Mouse (Mus musculus) lung, embryonic 14.5 days (tissue): ENCODE results near the gene Srpx2. TPM values are rescaled to one million over a fixed set of nuclear protein-coding genes. Genes with fewer than 3 reads are reported as not detected.
A peak's percentile ranks its signal among the peaks of the same experiment; 100 is the strongest.

ENCODE experiments used
- ATAC-seq: fragments of 200-750 bp; cut with Nextera tagmentation; 2 replicates; pipeline ENCODE4 v1.8.0; 2017; ENCODE audit warnings: mild to moderate bottlenecking, moderate TSS enrichment, moderate library complexity; ENCODE audit not compliant: insufficient read depth
- DNase-seq: peaks from one replicate; pipeline ENCODE4 v3.0.0-alpha.2; 2015
- H3K27ac ChIP-seq: fragments of 300-500 bp; sonication (generic); 2 replicates; pipeline ENCODE4 v1.5.1; 2014; ENCODE audit warnings: low read depth, mild to moderate bottlenecking, moderate library complexity
- H3K27me3 ChIP-seq: fragments of 300-500 bp; sonication (generic); 2 replicates; pipeline ENCODE4 v1.6.1; 2014; ENCODE audit warnings: low read length, control low read depth; ENCODE audit not compliant: insufficient read depth
- H3K36me3 ChIP-seq: fragments of 300-500 bp; sonication (generic); 2 replicates; pipeline ENCODE4 v1.6.1; 2014; ENCODE audit warnings: control low read depth; ENCODE audit not compliant: insufficient read depth
- H3K4me1 ChIP-seq: fragments of 300-500 bp; sonication (generic); 2 replicates; pipeline ENCODE4 v1.6.1; 2014; ENCODE audit warnings: antibody characterized with exemption, control low read depth; ENCODE audit not compliant: insufficient read depth
- H3K4me2 ChIP-seq: fragments of 300-500 bp; sonication (generic); 2 replicates; pipeline ENCODE4 v1.6.1; 2014; ENCODE audit warnings: mild to moderate bottlenecking
- H3K4me3 ChIP-seq: fragments of 300-500 bp; sonication (generic); 2 replicates; pipeline ENCODE4 v1.5.1; 2014; ENCODE audit warnings: low read depth, low read length
- H3K9ac ChIP-seq: fragments of 300-500 bp; sonication (generic); 2 replicates; pipeline ENCODE4 v1.6.1; 2014
- H3K9me3 ChIP-seq: fragments of 300-500 bp; sonication (generic); 2 replicates; pipeline ENCODE4 v1.6.1; 2016; ENCODE audit warnings: low read depth, low read length, control low read depth
- CTCF ChIP-seq: IDR thresholded peaks from 2 replicates; pipeline ENCODE4 v1.5.1; 2016; ENCODE audit warnings: antibody characterized with exemption, low read depth
- WGBS: fragments of 180-500 bp; shearing (Covaris S2); extraction: QIAGEN DNeasy Blood & Tissue Kit; methylation state at CpG from one replicate; pipeline ENCODE4 v1.1.7; 2014; 5-methylcytosine and 5-hydroxymethylcytosine counted together
- polyA plus RNA-seq: library from polyadenylated mRNA; unstranded; fragments of >200 nt; fragmentation: Nextera tagmentation; extraction: Ambion mirVana; gene quantifications from 2 replicates; pipeline ENCODE4 v1.2.1, GENCODE M21; 2014

Srpx2 gene
- polyA plus RNA-seq, 1 experiment from 2014 or later, result 6.1 TPM

GRCm38 (mm10) chrX:133954661-133955060 is 46.4 kb downstream of the Srpx2 start:
- Histone ChIP-seq H3K36me3 (no peaks in the 10 kb centered on the region), H3K27me3 (no peaks in the 10 kb centered on the region), H3K9me3 (no peaks in the 10 kb centered on the region), H3K9ac (no peak overlapping the region), H3K4me3 (no peak overlapping the region), H3K4me2 (no peak overlapping the region), H3K27ac (no peak overlapping the region), H3K4me1 (no peaks in the 10 kb centered on the region)
- ATAC-seq, result no peak
- 35% methylated on average over 7 of the region's 7 CpGs for WGBS
- no peak for DNase-seq
- no peak for TF ChIP-seq CTCF

DNA sequence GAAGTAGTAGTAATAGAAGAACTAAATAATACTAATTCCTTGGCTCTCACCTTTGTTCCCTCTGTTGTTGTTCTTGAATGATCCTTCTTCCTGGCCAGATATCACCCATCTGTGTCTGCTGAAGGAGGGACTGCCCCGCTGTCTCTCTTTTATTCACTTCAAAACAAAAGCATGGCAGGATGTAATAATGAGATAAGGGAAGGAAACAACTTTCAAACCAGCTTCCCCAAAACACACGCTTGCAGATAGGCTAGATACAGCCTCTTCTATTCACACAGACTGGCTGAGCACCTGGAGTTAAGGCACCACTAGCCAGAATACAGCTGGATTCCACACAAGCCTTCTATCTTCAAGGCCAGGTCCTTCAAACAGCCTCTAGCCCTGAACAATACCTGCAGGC is 52.4 kb downstream of the Srpx2 start:
- WGBS, result 58% methylated on average over 2 of the region's 2 CpGs
- Histone ChIP-seq H3K27me3 (no peaks in the 10 kb centered on the region), H3K27ac (no peak overlapping the region), H3K4me3 (no peak overlapping the region), H3K36me3 (no peaks in the 10 kb centered on the region), H3K4me1 (no peaks in the 10 kb centered on the region), H3K9ac (no peak overlapping the region), H3K4me2 (no peak overlapping the region), H3K9me3 (no peaks in the 10 kb centered on the region)
- DNase-seq (no peak), ATAC-seq (no peak)
- TF ChIP-seq CTCF, result no peak

DNA sequence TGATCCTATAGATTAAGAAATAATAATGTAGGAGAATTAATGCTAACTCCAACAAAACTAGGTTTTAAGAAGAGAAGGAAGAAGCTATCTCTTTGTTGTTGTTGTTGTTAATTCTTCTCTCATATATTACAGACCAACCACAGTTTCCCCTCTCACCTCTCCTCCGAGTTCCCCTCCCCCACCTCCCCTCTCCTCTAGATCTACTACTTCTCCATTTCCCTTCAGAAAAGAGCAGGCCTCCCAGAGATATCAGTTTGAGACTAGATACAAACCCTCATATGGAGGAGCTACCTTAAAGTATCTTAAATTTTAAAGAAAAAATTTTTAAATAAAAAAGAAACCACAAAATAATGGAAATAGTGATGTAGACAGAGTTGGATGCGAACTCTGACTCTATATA is 56.4 kb downstream of the Srpx2 start:
- no peak for TF ChIP-seq CTCF
- ATAC-seq, result no peak
- no peak overlapping the region for H3K4me2 ChIP-seq
- 63% methylated on average over 2 of the region's 2 CpGs for WGBS
- H3K27ac ChIP-seq, result no peak overlapping the region
- H3K4me1 ChIP-seq, result no peaks in the 10 kb centered on the region
- H3K9me3 ChIP-seq, result no peaks in the 10 kb centered on the region
- no peak overlapping the region for H3K4me3 ChIP-seq
- no peak for DNase-seq
- H3K27me3 ChIP-seq, result no peaks in the 10 kb centered on the region
- no peak overlapping the region for H3K9ac ChIP-seq
- H3K36me3 ChIP-seq, result no peaks in the 10 kb centered on the region

DNA sequence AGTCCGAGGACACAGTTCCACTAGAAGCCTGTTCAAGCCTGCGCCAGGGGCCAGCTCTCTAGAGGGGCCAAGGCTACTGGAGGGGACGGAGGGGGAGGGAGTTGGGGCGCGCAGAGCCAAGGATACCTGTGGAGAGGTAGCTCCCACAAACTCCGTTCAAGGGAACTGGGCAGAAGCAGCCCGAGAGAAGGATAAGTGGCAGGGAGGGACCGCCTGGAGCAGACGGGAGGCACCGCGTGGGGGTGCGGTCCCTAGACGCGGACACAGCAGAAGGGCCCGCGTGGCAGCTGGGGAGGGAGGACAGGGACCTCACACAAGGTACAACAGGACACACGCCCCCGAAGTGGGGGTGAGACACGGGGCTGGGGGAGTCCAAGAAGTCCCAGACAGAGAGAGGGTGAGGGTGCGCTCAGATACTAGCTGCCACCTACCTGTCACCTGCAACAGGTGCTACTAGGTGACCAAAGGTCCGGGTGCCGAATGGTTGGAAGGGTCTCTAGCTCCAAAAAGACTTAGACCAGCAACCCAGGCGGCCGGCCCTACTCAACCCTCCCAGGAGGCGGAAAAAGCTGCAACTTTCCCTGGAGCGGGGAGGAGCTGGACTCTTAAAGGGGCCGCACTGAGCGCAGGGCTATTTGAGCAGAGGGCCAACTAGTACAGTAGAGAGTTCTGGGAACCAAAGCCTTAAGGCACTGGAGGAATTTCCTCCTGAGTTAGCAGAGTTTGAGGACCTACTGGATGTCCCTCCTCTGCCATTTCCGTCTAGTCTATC is 73.2 kb downstream of the Srpx2 start, which contains the start of gene Sytl4:
Gene Sytl4 (minus strand): TSS at position 582 of the 772 bp plus-strand sequence.
- ATAC-seq (peak; percentile 95), DNase-seq (peak; percentile 74)
- H3K4me3 ChIP-seq, result peak within 1 kb of the TSS; percentile 50
- no peaks in the 10 kb centered on the region for H3K4me1 ChIP-seq
- no peak for TF ChIP-seq CTCF
- H3K4me2 ChIP-seq, result peak within 1 kb of the TSS; percentile 68
- peak within 1 kb of the TSS; percentile 42 for H3K9ac ChIP-seq
- H3K9me3 ChIP-seq, result no peaks in the 10 kb centered on the region
- H3K27ac ChIP-seq, result no peak within 1 kb of the TSS
- WGBS, result 14% methylated on average over 29 of the region's 29 CpGs
- no peaks in the 10 kb centered on the region for H3K36me3 ChIP-seq
- H3K27me3 ChIP-seq, result no peaks in the 10 kb centered on the region

Other genes with a start within 250 kb of the Srpx2 start
- 1.2 and 1.9 TPM in 2 replicates for gene Pcdh19, start 219.4 kb upstream of the Srpx2 start, polyA plus RNA-seq
- 2.3 and 2.6 TPM in 2 replicates for gene Tnmd, start 57.4 kb upstream of the Srpx2 start, polyA plus RNA-seq
- gene Tspan6, start 10.0 kb upstream of the Srpx2 start, polyA plus RNA-seq, result 186 and 189 TPM in 2 replicates
- 5.1 and 6.7 TPM in 2 replicates for gene Sytl4, start 73.4 kb downstream of the Srpx2 start, polyA plus RNA-seq
- 62.9 and 65.0 TPM in 2 replicates for gene Cstf2, start 150.8 kb downstream of the Srpx2 start, polyA plus RNA-seq